Mouse (Mus musculus): ENCODE results near the gene Uck1. TPM values are rescaled to one million over a fixed set of nuclear protein-coding genes. Genes with fewer than 3 reads are reported as not detected.

The Uck1 gene
- polyA plus RNA-seq, 1 experiment from 2014 or later = 68.9 TPM

- ATAC-seq (ENCODE audit: insufficient read depth, low FRiP score, low TSS enrichment) (no peak), DNase-seq (ENCODE audit: low spot score) (no peak)
- no peaks in the 10 kb centered on the region for H3K9me3 ChIP-seq (ENCODE audit: control insufficient read depth, low read length)
- H3K27ac ChIP-seq (ENCODE audit: low read depth, low read length) = no peak overlapping the region
- no peak overlapping the region for H3K9ac ChIP-seq (ENCODE audit: low read length)
- peaks cover 69% of the 10 kb centered on the region for H3K36me3 ChIP-seq (ENCODE audit: control insufficient read depth, insufficient read depth, low read length)
- H3K4me1 ChIP-seq (ENCODE audit: control insufficient read depth, insufficient read depth, low read length) = no peaks in the 10 kb centered on the region
- H3K4me3 ChIP-seq (ENCODE audit: low read depth, low read length) = no peak overlapping the region
- no peaks in the 10 kb centered on the region for H3K27me3 ChIP-seq (ENCODE audit: control insufficient read depth, insufficient read depth, low read length)
- WGBS = 92% methylated on average over 5 of the region's 5 CpGs
- H3K4me2 ChIP-seq (ENCODE audit: low read depth) = no peak overlapping the region
These were observed 41.8 kb downstream of the Uck1 start for GRCm38 (mm10) chr2:32218113-32218512.

GRCm38 (mm10) chr2:32217656-32218055 lies 42.3 kb downstream of the Uck1 start:
- H3K4me2 ChIP-seq (ENCODE audit: low read depth) = no peak overlapping the region
- peaks cover 73% of the 10 kb centered on the region for H3K36me3 ChIP-seq (ENCODE audit: control insufficient read depth, insufficient read depth, low read length)
- no peaks in the 10 kb centered on the region for H3K27me3 ChIP-seq (ENCODE audit: control insufficient read depth, insufficient read depth, low read length)
- DNase-seq (ENCODE audit: low spot score) = no peak
- H3K4me1 ChIP-seq (ENCODE audit: control insufficient read depth, insufficient read depth, low read length) = no peaks in the 10 kb centered on the region
- H3K27ac ChIP-seq (ENCODE audit: low read depth, low read length) = no peak overlapping the region
- no peak for ATAC-seq (ENCODE audit: insufficient read depth, low FRiP score, low TSS enrichment)
- no peak overlapping the region for H3K4me3 ChIP-seq (ENCODE audit: low read depth, low read length)
- no peaks in the 10 kb centered on the region for H3K9me3 ChIP-seq (ENCODE audit: control insufficient read depth, low read length)
- H3K9ac ChIP-seq (ENCODE audit: low read length) = no peak overlapping the region
- 87% methylated on average over 8 of the region's 8 CpGs for WGBS

- DNase-seq (ENCODE audit: low spot score) (no peak), ATAC-seq (ENCODE audit: insufficient read depth, low FRiP score, low TSS enrichment) (no peak)
- Histone ChIP-seq H3K9me3 (ENCODE audit: control insufficient read depth, low read length) (no peaks in the 10 kb centered on the region), H3K27me3 (ENCODE audit: control insufficient read depth, insufficient read depth, low read length) (no peaks in the 10 kb centered on the region), H3K36me3 (ENCODE audit: control insufficient read depth, insufficient read depth, low read length) (peaks cover 73% of the 10 kb centered on the region), H3K9ac (ENCODE audit: low read length) (no peak overlapping the region), H3K27ac (ENCODE audit: low read depth, low read length) (no peak overlapping the region), H3K4me2 (ENCODE audit: low read depth) (no peak overlapping the region), H3K4me1 (ENCODE audit: control insufficient read depth, insufficient read depth, low read length) (no peaks in the 10 kb centered on the region), H3K4me3 (ENCODE audit: low read depth, low read length) (no peak overlapping the region)
- 91% methylated on average over 10 of the region's 10 CpGs for WGBS
These were observed 43.5 kb downstream of the Uck1 start for GRCm38 (mm10) chr2:32216506-32216905.

GRCm38 (mm10) chr2:32215576-32215975 lies 44.4 kb downstream of the Uck1 start:
- 94% methylated on average over 10 of the region's 10 CpGs for WGBS
- H3K4me2 ChIP-seq (ENCODE audit: low read depth) = no peak overlapping the region
- H3K36me3 ChIP-seq (ENCODE audit: control insufficient read depth, insufficient read depth, low read length) = peaks cover 69% of the 10 kb centered on the region
- H3K4me1 ChIP-seq (ENCODE audit: control insufficient read depth, insufficient read depth, low read length) = no peaks in the 10 kb centered on the region
- no peak for ATAC-seq (ENCODE audit: insufficient read depth, low FRiP score, low TSS enrichment)
- no peaks in the 10 kb centered on the region for H3K9me3 ChIP-seq (ENCODE audit: control insufficient read depth, low read length)
- H3K9ac ChIP-seq (ENCODE audit: low read length) = no peak overlapping the region
- no peak overlapping the region for H3K27ac ChIP-seq (ENCODE audit: low read depth, low read length)
- no peaks in the 10 kb centered on the region for H3K27me3 ChIP-seq (ENCODE audit: control insufficient read depth, insufficient read depth, low read length)
- DNase-seq (ENCODE audit: low spot score) = no peak
- H3K4me3 ChIP-seq (ENCODE audit: low read depth, low read length) = no peak overlapping the region

GRCm38 (mm10) chr2:32213000-32213399 lies 47.0 kb downstream of the Uck1 start:
- H3K27ac ChIP-seq (ENCODE audit: low read depth, low read length) = no peak overlapping the region
- WGBS = 92% methylated on average over 10 of the region's 10 CpGs

GRCm38 (mm10) chr2:32211689-32212088 lies 48.3 kb downstream of the Uck1 start:
- no peaks in the 10 kb centered on the region for H3K4me1 ChIP-seq (ENCODE audit: control insufficient read depth, insufficient read depth, low read length)
- ATAC-seq (ENCODE audit: insufficient read depth, low FRiP score, low TSS enrichment) (no peak), DNase-seq (ENCODE audit: low spot score) (no peak)
- H3K27me3 ChIP-seq (ENCODE audit: control insufficient read depth, insufficient read depth, low read length) = no peaks in the 10 kb centered on the region
- H3K4me2 ChIP-seq (ENCODE audit: low read depth) = no peak overlapping the region
- H3K27ac ChIP-seq (ENCODE audit: low read depth, low read length) = no peak overlapping the region
- no peaks in the 10 kb centered on the region for H3K9me3 ChIP-seq (ENCODE audit: control insufficient read depth, low read length)
- H3K4me3 ChIP-seq (ENCODE audit: low read depth, low read length) = no peak overlapping the region
- H3K36me3 ChIP-seq (ENCODE audit: control insufficient read depth, insufficient read depth, low read length) = peaks cover 58% of the 10 kb centered on the region
- no peak overlapping the region for H3K9ac ChIP-seq (ENCODE audit: low read length)
- whole genome bisulfite sequencing = 92% methylated on average over 8 of the region's 8 CpGs

More at GRCm38 (mm10) chr2:32213000-32213399, 47.0 kb downstream of the Uck1 start:
- no peaks in the 10 kb centered on the region for H3K27me3 ChIP-seq (ENCODE audit: control insufficient read depth, insufficient read depth, low read length)
- no peaks in the 10 kb centered on the region for H3K4me1 ChIP-seq (ENCODE audit: control insufficient read depth, insufficient read depth, low read length)
- H3K4me2 ChIP-seq (ENCODE audit: low read depth) = no peak overlapping the region
- H3K9ac ChIP-seq (ENCODE audit: low read length) = no peak overlapping the region
- DNase-seq (ENCODE audit: low spot score) = no peak
- H3K36me3 ChIP-seq (ENCODE audit: control insufficient read depth, insufficient read depth, low read length) = peaks cover 58% of the 10 kb centered on the region
- no peak overlapping the region for H3K4me3 ChIP-seq (ENCODE audit: low read depth, low read length)
- no peaks in the 10 kb centered on the region for H3K9me3 ChIP-seq (ENCODE audit: control insufficient read depth, low read length)
- ATAC-seq (ENCODE audit: insufficient read depth, low FRiP score, low TSS enrichment) = no peak

- H3K27me3 ChIP-seq (ENCODE audit: control insufficient read depth, insufficient read depth, low read length) = no peaks in the 10 kb centered on the region
- H3K9ac ChIP-seq (ENCODE audit: low read length) = no peak overlapping the region
- H3K4me2 ChIP-seq (ENCODE audit: low read depth) = no peak overlapping the region
- no peak overlapping the region for H3K27ac ChIP-seq (ENCODE audit: low read depth, low read length)
- H3K4me1 ChIP-seq (ENCODE audit: control insufficient read depth, insufficient read depth, low read length) = no peaks in the 10 kb centered on the region
- no peak for ATAC-seq (ENCODE audit: insufficient read depth, low FRiP score, low TSS enrichment)
- no peaks in the 10 kb centered on the region for H3K9me3 ChIP-seq (ENCODE audit: control insufficient read depth, low read length)
- no peak overlapping the region for H3K4me3 ChIP-seq (ENCODE audit: low read depth, low read length)
- 94% methylated on average over 1 of the region's 1 CpGs for WGBS
- peaks cover 54% of the 10 kb centered on the region for H3K36me3 ChIP-seq (ENCODE audit: control insufficient read depth, insufficient read depth, low read length)
- no peak for DNase-seq (ENCODE audit: low spot score)
These were observed 52.3 kb downstream of the Uck1 start for GRCm38 (mm10) chr2:32207682-32208081.

Other genes with a start within 250 kb of the Uck1 start
- 3.1 TPM in 2 replicates for gene Fam78a, start 175.3 kb downstream of the Uck1 start, polyA plus RNA-seq (2014; fragmentation: Nextera tagmentation; extraction: Ambion mirVana)
- gene Plpp7, start 164.6 kb downstream of the Uck1 start, polyA plus RNA-seq (2014; fragmentation: Nextera tagmentation; extraction: Ambion mirVana) = 8.9 and 9.3 TPM in 2 replicates
- 73.9 and 81.1 TPM in 2 replicates for gene Prrc2b, start 109.1 kb downstream of the Uck1 start, polyA plus RNA-seq (2014; fragmentation: Nextera tagmentation; extraction: Ambion mirVana)
- 20.7 and 20.8 TPM in 2 replicates for gene Pomt1, start 23.6 kb downstream of the Uck1 start, polyA plus RNA-seq (2014; fragmentation: Nextera tagmentation; extraction: Ambion mirVana)
- gene Golga2, start 27.2 kb upstream of the Uck1 start, polyA plus RNA-seq (2014; fragmentation: Nextera tagmentation; extraction: Ambion mirVana) = 22.1 and 23.8 TPM in 2 replicates
- gene Swi5, start 27.9 kb upstream of the Uck1 start, polyA plus RNA-seq (2014; fragmentation: Nextera tagmentation; extraction: Ambion mirVana) = 330 and 385 TPM in 2 replicates
- 57.0 TPM in 2 replicates for gene Ciz1, start 92.2 kb upstream of the Uck1 start, polyA plus RNA-seq (2014; fragmentation: Nextera tagmentation; extraction: Ambion mirVana)
- 23.7 and 29.5 TPM in 2 replicates for gene Dnm1, start 93.2 kb upstream of the Uck1 start, polyA plus RNA-seq (2014; fragmentation: Nextera tagmentation; extraction: Ambion mirVana)
- gene 1110008P14Rik, start 121.8 kb upstream of the Uck1 start, polyA plus RNA-seq (2014; fragmentation: Nextera tagmentation; extraction: Ambion mirVana) = 59.8 and 65.6 TPM in 2 replicates
- gene Lcn2, start 128.1 kb upstream of the Uck1 start, polyA plus RNA-seq (2014; fragmentation: Nextera tagmentation; extraction: Ambion mirVana) = 0.25 and 0.51 TPM in 2 replicates
- gene Ptges2, start 135.7 kb upstream of the Uck1 start, polyA plus RNA-seq (2014; fragmentation: Nextera tagmentation; extraction: Ambion mirVana) = 25.6 and 33.6 TPM in 2 replicates
- 5.5 and 6.9 TPM in 2 replicates for gene Naif1, start 190.3 kb upstream of the Uck1 start, polyA plus RNA-seq (2014; fragmentation: Nextera tagmentation; extraction: Ambion mirVana)
- 28.1 and 33.5 TPM in 2 replicates for gene Slc25a25, start 191.3 kb upstream of the Uck1 start, polyA plus RNA-seq (2014; fragmentation: Nextera tagmentation; extraction: Ambion mirVana)